Mouse (Mus musculus) kidney, postnatal 4 days (tissue): ENCODE data around the gene Kalrn.
A peak's percentile ranks its signal among the peaks of the same experiment; 100 is the strongest.

Experiments used
- DNase-seq, 2 experiments: peaks; one replicate each; pipeline ENCODE4 v3.0.0; 2021; ENCODE audit warnings: mixed read lengths in 2 of 2

The Kalrn gene

GRCm38 (mm10) chr16:34167042-34167441 lies 406.3 kb downstream of the Kalrn start:
- DNase-seq = no peak

DNA sequence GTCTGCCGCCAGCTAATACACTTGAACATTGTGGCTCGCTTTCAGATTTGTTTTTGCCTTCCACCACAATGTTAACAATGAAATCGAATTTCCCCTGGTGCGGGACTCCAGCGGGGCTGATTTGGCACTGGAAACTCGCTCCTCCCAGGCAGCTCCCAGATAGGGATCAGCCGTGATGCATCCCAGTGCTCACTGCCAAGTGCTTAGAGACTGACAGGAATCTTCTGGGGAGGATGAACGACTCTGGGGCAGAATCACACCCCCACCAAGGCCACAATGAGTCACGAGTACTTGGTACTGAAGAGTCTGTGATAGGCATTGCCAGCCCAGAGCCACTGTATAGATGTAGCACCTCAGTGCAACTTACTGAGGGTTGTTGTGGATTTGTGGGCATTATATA lies 410.2 kb downstream of the Kalrn start:
- no peak for DNase-seq

- DNase-seq = peak; percentile 17 to 55
These were observed 413.8 kb downstream of the Kalrn start for GRCm38 (mm10) chr16:34159576-34159975.

GRCm38 (mm10) chr16:34157386-34158135 lies 415.8 kb downstream of the Kalrn start:
- peak; percentile 17 to 46 for DNase-seq

GRCm38 (mm10) chr16:34155696-34156095 lies 417.6 kb downstream of the Kalrn start:
- DNase-seq = no peak

- DNase-seq = no peak
These were observed 418.4 kb downstream of the Kalrn start for GRCm38 (mm10) chr16:34154903-34155302.

DNA sequence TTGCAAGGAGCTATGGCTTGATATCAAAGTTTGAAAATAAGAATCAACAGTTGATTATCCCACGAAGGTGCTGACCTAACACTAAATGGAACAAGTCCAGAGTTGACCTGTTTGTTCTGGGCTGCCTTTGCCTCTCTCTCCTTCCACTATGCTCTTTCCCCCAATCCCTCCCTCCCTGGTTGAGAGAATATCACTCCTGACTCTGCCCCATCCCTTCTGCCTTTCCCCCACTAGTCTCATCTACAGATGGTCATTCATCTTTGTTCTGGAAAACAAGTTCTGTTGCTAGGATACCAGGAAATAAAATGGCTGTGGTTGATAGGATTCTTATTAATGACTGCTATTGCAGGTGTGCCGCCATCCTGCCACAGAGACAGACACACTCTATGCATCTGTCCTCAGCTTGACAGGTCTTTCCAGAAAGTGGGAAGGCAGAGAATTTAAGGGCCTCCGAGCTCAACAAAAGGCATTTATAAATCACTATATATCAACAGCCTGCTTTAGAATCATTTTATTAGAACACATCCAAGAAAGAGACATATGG lies 421.7 kb downstream of the Kalrn start:
- no peak for DNase-seq

DNA sequence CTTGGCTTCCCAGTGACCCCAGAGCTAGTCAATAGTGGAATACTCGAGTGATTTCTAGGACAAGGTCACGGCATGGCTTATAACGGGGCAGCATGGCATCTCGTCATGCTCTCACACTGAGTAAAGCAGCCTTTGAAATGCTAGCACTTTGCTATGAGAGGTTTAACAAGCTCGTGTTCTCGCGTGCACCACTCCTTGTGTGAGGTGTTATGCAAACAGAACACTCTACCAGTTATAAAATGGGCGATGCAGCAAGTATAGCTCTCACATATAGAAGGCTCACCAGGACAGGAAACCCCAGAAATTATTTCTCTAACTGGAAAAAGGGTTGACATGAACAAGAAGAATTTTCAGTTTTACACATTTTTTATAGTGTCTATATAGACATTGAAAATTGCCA lies 431.7 kb downstream of the Kalrn start:
- no peak for DNase-seq

DNA sequence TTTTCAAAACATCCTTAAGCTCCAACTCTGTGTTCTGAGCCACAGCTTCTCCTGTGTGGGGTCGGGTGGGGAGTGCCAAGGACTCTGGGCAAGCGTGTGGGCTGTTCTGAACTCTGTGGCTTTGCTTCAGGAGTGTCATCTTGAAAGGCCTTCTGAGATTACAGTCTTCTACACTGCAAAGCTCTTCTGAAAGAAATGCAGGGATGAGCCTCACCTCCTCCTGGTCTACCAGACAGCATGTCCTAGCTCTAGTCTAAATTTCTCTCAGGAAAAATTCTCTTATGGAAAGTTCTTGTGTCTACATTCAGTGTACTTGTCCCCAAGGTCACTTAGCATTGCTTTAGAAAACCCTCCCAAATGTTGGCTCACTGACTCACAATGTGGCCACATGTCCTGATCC lies 438.3 kb downstream of the Kalrn start:
- DNase-seq = no peak

DNA sequence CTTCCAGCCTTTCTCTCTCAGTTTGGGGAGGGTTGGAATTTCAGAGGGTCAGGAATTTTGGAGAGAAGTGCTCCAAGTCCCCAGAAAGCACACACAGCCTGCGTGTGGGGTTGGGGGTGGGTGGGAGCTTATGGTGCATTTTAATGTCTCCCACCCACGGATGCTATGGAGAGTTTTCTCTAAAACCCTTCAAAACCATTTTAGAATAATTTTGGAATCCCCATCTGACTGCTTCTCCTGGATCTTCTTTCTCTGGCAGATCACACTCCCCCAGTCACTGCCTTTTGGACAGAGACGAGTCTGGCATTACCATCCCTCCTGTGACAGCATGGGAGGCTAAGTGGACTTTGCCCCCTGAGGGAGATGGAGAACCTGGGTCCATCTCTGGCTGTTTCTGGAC lies 438.7 kb downstream of the Kalrn start:
- DNase-seq = no peak

DNA sequence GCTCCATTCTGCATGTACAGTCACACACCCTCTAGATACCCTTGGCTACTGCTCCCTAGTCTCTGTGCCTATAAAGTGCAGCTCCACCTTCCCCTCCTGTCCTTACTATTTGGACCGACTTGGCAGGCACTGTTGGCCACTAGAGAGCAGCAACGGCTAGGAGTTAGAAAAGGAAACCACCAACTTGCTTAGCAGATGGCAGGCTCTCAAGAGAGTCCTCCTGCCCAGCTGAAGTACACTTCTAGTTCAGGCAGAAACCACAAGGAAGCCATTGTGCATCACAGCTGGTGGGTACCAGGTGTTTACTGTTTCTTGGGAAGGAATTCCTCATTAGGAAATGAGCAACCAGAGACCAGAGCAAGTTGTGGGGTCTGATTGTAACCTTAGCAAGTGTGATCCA lies 447.7 kb downstream of the Kalrn start:
- peak; percentile 76 to 81 for DNase-seq

DNA sequence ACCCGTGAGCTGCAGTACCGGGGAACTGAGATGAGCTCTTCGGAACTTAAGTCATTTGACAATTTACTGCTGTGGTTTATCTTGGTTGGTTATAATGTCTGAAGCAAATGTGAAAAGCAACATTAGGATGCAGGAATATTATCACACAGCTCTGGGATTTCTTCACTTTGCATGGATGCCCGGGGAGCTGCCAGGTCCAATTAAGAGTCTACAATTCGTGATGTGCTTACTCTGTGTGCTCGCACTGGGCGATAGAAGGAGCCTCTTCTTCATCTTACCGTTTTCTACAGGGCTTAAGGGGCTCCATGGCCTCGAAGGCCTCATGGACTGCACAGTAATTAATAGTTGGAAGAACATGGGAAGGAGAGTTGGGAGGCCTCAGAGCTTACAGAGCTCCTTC lies 450.8 kb downstream of the Kalrn start:
- DNase-seq = no peak

DNA sequence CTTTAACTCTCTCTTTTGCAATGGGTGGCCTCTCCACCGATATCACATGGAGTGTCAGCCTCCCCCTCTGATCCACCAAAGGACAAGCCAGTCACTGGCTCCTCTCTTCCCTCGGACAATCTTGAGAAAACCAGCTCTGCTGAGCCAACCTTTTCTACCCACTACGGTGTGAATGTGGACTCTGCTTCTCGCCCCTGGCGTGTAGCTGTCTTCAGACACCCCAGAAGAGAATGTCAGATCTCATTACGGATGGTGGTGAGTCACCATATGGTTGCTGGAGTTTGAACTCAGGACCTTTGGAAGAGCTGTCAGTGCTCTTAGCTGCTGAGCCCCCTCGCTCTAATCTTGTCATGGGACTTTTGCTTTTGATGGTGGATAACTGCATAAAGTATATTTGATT lies 452.0 kb downstream of the Kalrn start:
- DNase-seq = no peak

DNA sequence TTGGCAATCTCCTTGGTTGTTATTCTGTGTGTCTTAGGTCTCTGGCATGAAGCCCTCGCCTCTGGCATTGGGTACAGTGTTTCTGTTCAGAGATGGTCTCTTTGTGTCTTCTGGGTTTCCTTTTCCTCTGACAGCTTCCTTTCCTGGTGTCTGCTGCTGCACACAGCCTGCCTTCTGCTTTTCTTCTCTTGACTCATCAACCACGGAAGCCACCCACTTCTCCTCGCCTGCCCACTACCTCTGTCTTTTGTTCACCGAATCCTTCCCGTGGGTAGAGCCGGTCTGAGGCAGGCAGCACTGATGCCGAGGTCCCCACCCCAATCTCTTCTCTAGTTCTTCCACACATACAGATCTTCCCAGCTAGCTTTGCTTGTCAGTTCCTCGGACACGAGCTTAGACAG lies 452.5 kb downstream of the Kalrn start:
- DNase-seq = no peak

- DNase-seq = no peak
These were observed 453.5 kb downstream of the Kalrn start for GRCm38 (mm10) chr16:34119844-34120243.

GRCm38 (mm10) chr16:34119370-34119769 lies 454.0 kb downstream of the Kalrn start:
- DNase-seq = peak; percentile 27 to 47

GRCm38 (mm10) chr16:34114665-34115064 lies 458.7 kb downstream of the Kalrn start:
- DNase-seq = peak; percentile 66 to 74

GRCm38 (mm10) chr16:34113150-34113549 lies 460.2 kb downstream of the Kalrn start:
- no peak for DNase-seq

DNA sequence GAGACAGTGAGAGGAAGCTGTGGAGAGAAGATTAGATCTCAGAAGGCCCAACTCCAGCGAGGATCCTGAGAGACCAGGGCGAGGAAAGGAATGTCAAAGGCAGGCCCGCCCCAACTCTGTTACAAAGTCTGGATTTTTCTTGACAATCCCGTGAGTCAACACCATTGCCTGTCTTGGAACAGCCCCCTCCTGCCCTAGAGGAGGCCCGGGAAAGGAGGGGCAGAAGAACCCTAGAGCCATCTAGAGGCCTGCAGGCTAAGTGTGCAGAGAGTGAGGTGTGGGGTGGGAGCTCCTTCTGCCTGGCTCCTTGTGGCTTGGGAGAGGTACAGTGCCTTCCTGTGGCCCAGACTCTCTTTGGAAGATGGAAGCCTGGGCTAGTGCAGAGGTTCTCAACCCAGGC lies 460.8 kb downstream of the Kalrn start:
- peak in 1 of 2 experiments; percentile 31 for DNase-seq

GRCm38 (mm10) chr16:34110840-34111625 lies 462.3 kb downstream of the Kalrn start:
- DNase-seq = no peak

- DNase-seq = no peak
These were observed 468.9 kb downstream of the Kalrn start for GRCm38 (mm10) chr16:34104427-34104826.

GRCm38 (mm10) chr16:34102742-34103141 lies 470.6 kb downstream of the Kalrn start:
- no peak for DNase-seq

GRCm38 (mm10) chr16:34099795-34100194 lies 473.5 kb downstream of the Kalrn start:
- peak in 1 of 2 experiments; percentile 26 for DNase-seq
